Mouse (Mus musculus): ENCODE data around the gene Trmt13. TPM values are rescaled to one million over a fixed set of nuclear protein-coding genes. Genes with fewer than 3 reads are reported as not detected.

Gene Trmt13
- total RNA-seq, 1 experiment = 22.8 TPM

DNA sequence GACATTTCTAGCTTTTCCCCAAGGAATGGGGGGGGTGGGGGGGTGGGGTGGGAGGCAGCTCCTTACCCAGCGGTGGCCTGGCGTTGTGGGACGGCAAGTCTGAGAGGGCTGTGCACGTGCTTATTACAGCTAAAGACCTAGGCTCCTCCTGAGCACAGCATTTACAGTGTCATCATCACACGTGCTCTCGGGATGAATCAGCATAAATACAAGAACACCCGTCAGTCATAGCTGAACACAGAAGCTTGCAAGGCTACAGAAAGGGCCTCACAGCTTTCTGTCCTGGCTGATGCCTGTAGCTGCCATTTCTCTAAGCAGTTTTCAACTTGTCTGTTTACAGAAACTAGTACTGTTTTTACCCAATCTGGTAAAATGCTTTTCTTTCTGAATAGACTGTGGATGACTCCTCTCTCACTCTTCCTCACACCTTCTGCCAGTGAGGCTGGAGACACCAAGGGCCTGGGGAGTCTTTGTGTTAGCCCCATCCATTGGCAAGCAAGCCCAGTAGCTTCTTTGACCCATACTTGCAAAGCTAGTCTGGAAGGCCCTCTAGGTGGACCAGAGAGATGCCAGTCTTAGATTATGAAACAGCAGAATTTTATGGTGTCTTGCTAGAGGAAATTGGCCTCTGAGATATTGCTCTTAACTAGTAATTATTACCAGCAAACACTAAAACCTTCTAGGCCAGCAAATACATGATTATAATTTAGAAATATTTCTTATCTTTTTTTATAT is 6.4 kb upstream of the Trmt13 start:
- TF ChIP-seq CHD2 (IDR thresholded peaks at IDR 0.05; ENCODE audit: low read depth, low read length) = no peak
- no peak for TF ChIP-seq ZC3H11A (IDR thresholded peaks at IDR 0.05; ENCODE audit: borderline replicate concordance, low read depth, low read length)
- peak; percentile 59 for TF ChIP-seq MAFK (IDR thresholded peaks at IDR 0.05; ENCODE audit: insufficient read depth, low read depth, low read length)
- peaks cover 7% of the 10 kb centered on the region for H3K36me3 ChIP-seq (ENCODE audit: control insufficient read depth, insufficient read depth, low read length, poor library complexity, severe bottlenecking)
- no peak for DNase-seq (ENCODE audit: low read depth, low spot score)
- no peak overlapping the region; the same call in 1 of the 2 replicates for H3K27ac ChIP-seq (ENCODE audit: insufficient read depth, low read depth, low read length, poor library complexity, severe bottlenecking)
- peak overlapping the region; percentile 30; the same call in 1 of the 2 replicates for H3K9ac ChIP-seq (ENCODE audit: insufficient read depth, low read depth, low read length, poor library complexity, severe bottlenecking)
- no peaks in the 10 kb centered on the region; the same call in 1 of the 2 replicates for H3K9me3 ChIP-seq (ENCODE audit: control insufficient read depth, insufficient read depth, low read depth, low read length)
- H3K4me3 ChIP-seq (ENCODE audit: insufficient read depth in 1 of 2, low read depth in 1 of 2, low read length in 2 of 2, poor library complexity in 1 of 2, severe bottlenecking in 1 of 2) = no peak overlapping the region
- peaks cover 0 to 12% of the 10 kb centered on the region in 2 experiments; a peak in 1 of 4 replicates for H3K4me1 ChIP-seq (ENCODE audit: control insufficient read depth in 2 of 2, insufficient read depth in 2 of 2, low read length in 2 of 2, poor library complexity in 1 of 2)
- in situ Hi-C loops (cut with MboI; ENCODE audit: low sequenced_read_pairs in 2 of 2, unreplicated experiment in 2 of 2) = no loop called here

DNA sequence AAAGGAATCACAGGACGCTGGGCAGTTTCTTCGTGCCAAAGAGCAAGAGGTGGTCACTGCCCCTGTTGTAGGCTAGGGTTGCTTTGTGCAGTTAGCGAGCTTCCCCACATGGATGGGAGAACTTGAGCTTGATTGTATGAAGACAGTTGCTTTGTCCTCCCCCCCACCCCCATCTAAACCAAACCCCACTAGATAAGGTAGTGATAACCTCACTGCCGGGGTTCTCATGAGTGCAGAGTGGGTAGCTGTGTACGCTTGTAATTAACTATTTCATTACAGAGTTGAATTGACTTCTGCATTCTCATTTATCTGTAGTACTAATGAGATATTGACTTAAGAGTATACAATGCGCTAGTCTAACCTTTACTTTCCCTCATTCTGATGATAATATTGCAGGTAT is 4.5 kb upstream of the Trmt13 start:
- DNase-seq (ENCODE audit: low read depth, low spot score) = no peak
- H3K9ac ChIP-seq (ENCODE audit: insufficient read depth, low read depth, low read length, poor library complexity, severe bottlenecking) = no peak overlapping the region
- no peaks in the 10 kb centered on the region; the same call in 1 of the 2 replicates for H3K9me3 ChIP-seq (ENCODE audit: control insufficient read depth, insufficient read depth, low read depth, low read length)
- H3K36me3 ChIP-seq (ENCODE audit: control insufficient read depth, insufficient read depth, low read length, poor library complexity, severe bottlenecking) = peaks cover 14% of the 10 kb centered on the region
- TF ChIP-seq ZNF384 (IDR thresholded peaks at IDR 0.05; ENCODE audit: low read depth, low read length) (no peak), CHD2 (IDR thresholded peaks at IDR 0.05; ENCODE audit: low read depth, low read length) (no peak), ZC3H11A (IDR thresholded peaks at IDR 0.05; ENCODE audit: borderline replicate concordance, low read depth, low read length) (no peak), HCFC1 (IDR thresholded peaks at IDR 0.05; ENCODE audit: borderline replicate concordance, insufficient read depth, low read length) (no peak), MAFK (IDR thresholded peaks at IDR 0.05; ENCODE audit: insufficient read depth, low read depth, low read length) (no peak)
- H3K4me3 ChIP-seq (ENCODE audit: insufficient read depth in 1 of 2, low read depth in 1 of 2, low read length in 2 of 2, poor library complexity in 1 of 2, severe bottlenecking in 1 of 2) = no peak overlapping the region
- in situ Hi-C loops (cut with MboI; ENCODE audit: low sequenced_read_pairs in 2 of 2, unreplicated experiment in 2 of 2) = no loop called here
- peaks cover 0 to 12% of the 10 kb centered on the region in 2 experiments; a peak in 1 of 4 replicates for H3K4me1 ChIP-seq (ENCODE audit: control insufficient read depth in 2 of 2, insufficient read depth in 2 of 2, low read length in 2 of 2, poor library complexity in 1 of 2)
- no peak overlapping the region for H3K27ac ChIP-seq (ENCODE audit: insufficient read depth, low read depth, low read length, poor library complexity, severe bottlenecking)

DNA sequence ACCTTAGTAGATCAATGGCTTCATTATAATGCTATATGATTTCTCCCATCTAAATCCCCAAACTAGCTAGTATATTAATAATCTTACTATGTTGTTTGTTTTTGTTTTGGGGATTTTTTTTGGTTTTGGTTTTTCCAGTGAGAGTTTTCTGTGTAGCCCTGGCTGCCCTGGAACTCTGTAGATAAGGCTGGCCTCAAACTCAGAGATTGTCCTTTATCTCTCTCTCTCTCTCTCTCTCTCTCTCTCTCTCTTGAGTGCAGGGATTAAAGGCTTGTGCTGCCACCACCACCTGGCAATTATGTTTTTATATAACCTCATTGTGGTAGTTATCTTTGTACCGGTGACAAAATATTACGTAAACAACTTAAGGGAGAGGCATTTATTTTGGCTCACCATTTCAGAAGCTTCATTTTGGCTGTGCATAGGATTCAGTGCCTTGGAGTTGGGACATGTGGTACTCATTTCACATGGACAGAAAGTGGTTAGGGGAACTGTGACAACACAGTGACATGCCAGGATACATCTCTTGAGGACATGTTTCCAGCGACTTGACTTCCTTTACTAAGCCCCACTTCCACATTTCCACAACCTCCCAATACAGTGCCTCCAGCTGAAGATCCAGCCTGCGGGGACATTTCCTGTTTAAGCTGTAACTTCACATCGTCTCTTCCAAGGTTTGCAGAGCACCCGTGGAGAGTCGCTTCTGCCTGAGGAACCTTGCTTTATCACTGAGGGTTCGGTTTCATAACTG is 1.1 kb upstream of the Trmt13 start:
- DNase-seq (ENCODE audit: low read depth, low spot score) = no peak
- in situ Hi-C loops (cut with MboI; ENCODE audit: low sequenced_read_pairs in 2 of 2, unreplicated experiment in 2 of 2) = no loop called here

DNA sequence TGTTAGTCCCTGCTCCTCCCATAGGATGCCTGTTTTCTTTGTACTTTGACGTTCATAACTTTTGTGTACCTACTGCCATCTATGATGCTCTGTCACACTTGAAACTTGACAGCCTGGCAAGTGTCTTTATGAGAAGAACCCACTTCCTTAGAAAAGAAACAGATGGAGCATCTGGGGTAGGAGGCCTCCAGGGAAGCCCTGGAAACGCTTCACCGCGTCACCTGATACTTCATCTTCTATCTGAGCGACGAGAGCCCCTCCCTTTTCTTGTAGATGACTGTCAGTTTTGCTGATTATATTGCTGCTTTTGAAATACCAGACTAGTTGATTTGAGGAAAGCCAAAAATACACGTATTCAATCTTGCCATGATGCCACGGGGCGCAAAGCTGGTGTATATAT is 9.8 kb downstream of the Trmt13 start:
- TF ChIP-seq CHD2 (IDR thresholded peaks at IDR 0.05; ENCODE audit: low read depth, low read length) = no peak
- TF ChIP-seq ZNF384 (IDR thresholded peaks at IDR 0.05; ENCODE audit: low read depth, low read length) = no peak
- TF ChIP-seq MAFK (IDR thresholded peaks at IDR 0.05; ENCODE audit: insufficient read depth, low read depth, low read length) = no peak
- H3K36me3 ChIP-seq (ENCODE audit: control insufficient read depth, insufficient read depth, low read length, poor library complexity, severe bottlenecking) = peaks cover 2% of the 10 kb centered on the region
- no peak overlapping the region for H3K9ac ChIP-seq (ENCODE audit: insufficient read depth, low read depth, low read length, poor library complexity, severe bottlenecking)
- no peak overlapping the region for H3K4me3 ChIP-seq (ENCODE audit: insufficient read depth in 1 of 2, low read depth in 1 of 2, low read length in 2 of 2, poor library complexity in 1 of 2, severe bottlenecking in 1 of 2)
- 0 out of 4 replicates have a peak, but pooled peaks cover 2% of the 10 kb centered on the region in 2 experiments for H3K4me1 ChIP-seq (ENCODE audit: control insufficient read depth in 2 of 2, insufficient read depth in 2 of 2, low read length in 2 of 2, poor library complexity in 1 of 2)
- in situ Hi-C loops (cut with MboI; ENCODE audit: low sequenced_read_pairs in 2 of 2, unreplicated experiment in 2 of 2) = no loop called here
- no peaks in the 10 kb centered on the region for H3K9me3 ChIP-seq (ENCODE audit: control insufficient read depth, insufficient read depth, low read depth, low read length)
- H3K27ac ChIP-seq (ENCODE audit: insufficient read depth, low read depth, low read length, poor library complexity, severe bottlenecking) = no peak overlapping the region
- no peak for DNase-seq (ENCODE audit: low read depth, low spot score)

More for the DNA sequence above, 1.1 kb upstream of the Trmt13 start:
- Histone ChIP-seq H3K4me3 (ENCODE audit: insufficient read depth in 1 of 2, low read depth in 1 of 2, low read length in 2 of 2, poor library complexity in 1 of 2, severe bottlenecking in 1 of 2) (no peak overlapping the region), H3K9me3 (ENCODE audit: control insufficient read depth, insufficient read depth, low read depth, low read length) (no peaks in the 10 kb centered on the region; the same call in 1 of the 2 replicates), H3K36me3 (ENCODE audit: control insufficient read depth, insufficient read depth, low read length, poor library complexity, severe bottlenecking) (peaks cover 15% of the 10 kb centered on the region), H3K9ac (ENCODE audit: insufficient read depth, low read depth, low read length, poor library complexity, severe bottlenecking) (no peak overlapping the region), H3K27ac (ENCODE audit: insufficient read depth, low read depth, low read length, poor library complexity, severe bottlenecking) (no peak overlapping the region), H3K4me1 (ENCODE audit: control insufficient read depth in 2 of 2, insufficient read depth in 2 of 2, low read length in 2 of 2, poor library complexity in 1 of 2) (peaks cover 0 to 3% of the 10 kb centered on the region in 2 experiments; a peak in 1 of 4 replicates)
- TF ChIP-seq MAFK (IDR thresholded peaks at IDR 0.05; ENCODE audit: insufficient read depth, low read depth, low read length) = no peak
- no peak for TF ChIP-seq ZC3H11A (IDR thresholded peaks at IDR 0.05; ENCODE audit: borderline replicate concordance, low read depth, low read length)
- no peak for TF ChIP-seq ZNF384 (IDR thresholded peaks at IDR 0.05; ENCODE audit: low read depth, low read length)
- TF ChIP-seq CHD2 (IDR thresholded peaks at IDR 0.05; ENCODE audit: low read depth, low read length) = no peak
- TF ChIP-seq HCFC1 (IDR thresholded peaks at IDR 0.05; ENCODE audit: borderline replicate concordance, insufficient read depth, low read length) = no peak

All from ES-E14 (cell line).